Mouse (Mus musculus): ENCODE measurements at regions not wholly inside any gene's neighbourhood (a gene's known extent, or its start where the extent isn't known, plus 50 kb on each side); places are given as distances from the start of the nearest gene placed in this dataset.

- TF ChIP-seq CTCF (IDR thresholded peaks at IDR 0.05; ENCODE audit: insufficient read depth, low read depth, low read length) (no peak), POLR2A (IDR thresholded peaks at IDR 0.05; ENCODE audit: insufficient read depth, low read depth, low read length) (no peak)
These were observed 51.8 kb downstream of the Gm9376 start for GRCm38 (mm10) chr14:118318524-118318923.

Measured in olfactory bulb, adult 2 months (tissue).